Mouse (Mus musculus) heart, adult 8-10 months (tissue): ENCODE measurements around the gene Gnb4. TPM values are rescaled to one million over a fixed set of nuclear protein-coding genes. Genes with fewer than 3 reads are reported as not detected.
A peak's percentile ranks its signal among the peaks of the same experiment; 100 is the strongest.

Source experiments
- DNase-seq: peaks from one replicate; pipeline ENCODE4 v3.0.0; 2022; ENCODE audit warnings: low spot score
- total RNA-seq, 4 experiments: library from RNA; stranded (reverse); gene quantifications; 2 replicates each; pipeline ENCODE4 v1.2.4; 2022

The Gnb4 gene
- 10 to 100 TPM in 2 of 4 experiments, 1 to 10 TPM in 2; 6.9 to 14.1 (median 10.9) TPM for total RNA-seq

DNA sequence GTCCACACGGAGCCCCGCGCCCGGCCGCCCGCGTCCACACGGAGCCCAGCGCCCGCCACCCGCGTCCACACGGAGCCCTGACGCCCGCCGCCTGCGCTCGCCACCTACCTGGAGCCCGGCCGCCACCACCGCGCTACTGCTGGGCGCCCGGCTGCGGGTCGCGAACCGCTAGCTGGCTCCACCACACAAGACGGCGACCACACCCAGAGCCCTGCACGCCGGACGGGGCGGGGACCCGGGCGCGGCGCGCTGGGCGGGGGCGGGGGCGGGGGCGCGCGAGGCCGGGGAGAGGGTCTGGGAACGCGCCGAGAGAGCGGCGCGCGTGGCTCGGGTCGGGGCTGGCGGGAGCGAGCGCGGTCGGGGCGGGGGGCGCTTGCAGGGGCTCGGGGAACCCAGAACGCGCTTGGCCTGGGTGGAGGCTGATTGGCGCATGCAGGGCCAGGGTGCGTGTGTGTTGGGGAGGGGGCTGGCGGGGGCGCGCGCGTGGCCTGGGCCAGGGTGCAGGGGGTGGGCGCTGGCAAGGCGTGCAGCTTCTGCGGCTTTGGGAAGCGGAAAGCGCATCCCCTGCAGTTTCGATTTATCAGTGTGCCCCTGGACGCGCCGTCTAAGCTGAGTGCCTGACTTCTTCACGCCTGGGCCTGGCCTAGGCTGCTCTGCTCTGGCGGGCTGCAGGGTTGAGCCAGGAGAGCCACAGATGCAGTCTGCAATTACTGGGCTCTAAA, at the start of gene Gnb4:
Gnb4 (minus strand) TSS at position 255 of the 722 bp plus-strand sequence.
- DNase-seq = no peak

DNA sequence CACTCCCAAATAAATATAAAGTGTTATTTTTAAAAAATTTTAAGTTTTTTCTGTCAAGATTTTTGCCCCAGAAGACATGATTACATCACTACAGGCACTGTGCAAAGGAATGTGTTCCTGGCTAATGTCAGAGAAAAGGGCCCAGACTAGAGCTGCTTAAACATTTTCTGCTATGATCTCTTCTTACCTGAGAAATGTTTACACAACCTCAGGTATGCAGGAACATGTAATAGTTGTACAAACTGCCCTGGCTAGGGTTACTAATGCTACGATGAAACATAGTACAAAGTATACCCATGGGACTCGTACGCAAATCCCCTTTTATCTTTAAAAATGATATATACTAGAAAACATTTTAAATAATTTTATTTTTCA, 45.2 kb upstream of the Gnb4 start:
- DNase-seq = no peak

DNA sequence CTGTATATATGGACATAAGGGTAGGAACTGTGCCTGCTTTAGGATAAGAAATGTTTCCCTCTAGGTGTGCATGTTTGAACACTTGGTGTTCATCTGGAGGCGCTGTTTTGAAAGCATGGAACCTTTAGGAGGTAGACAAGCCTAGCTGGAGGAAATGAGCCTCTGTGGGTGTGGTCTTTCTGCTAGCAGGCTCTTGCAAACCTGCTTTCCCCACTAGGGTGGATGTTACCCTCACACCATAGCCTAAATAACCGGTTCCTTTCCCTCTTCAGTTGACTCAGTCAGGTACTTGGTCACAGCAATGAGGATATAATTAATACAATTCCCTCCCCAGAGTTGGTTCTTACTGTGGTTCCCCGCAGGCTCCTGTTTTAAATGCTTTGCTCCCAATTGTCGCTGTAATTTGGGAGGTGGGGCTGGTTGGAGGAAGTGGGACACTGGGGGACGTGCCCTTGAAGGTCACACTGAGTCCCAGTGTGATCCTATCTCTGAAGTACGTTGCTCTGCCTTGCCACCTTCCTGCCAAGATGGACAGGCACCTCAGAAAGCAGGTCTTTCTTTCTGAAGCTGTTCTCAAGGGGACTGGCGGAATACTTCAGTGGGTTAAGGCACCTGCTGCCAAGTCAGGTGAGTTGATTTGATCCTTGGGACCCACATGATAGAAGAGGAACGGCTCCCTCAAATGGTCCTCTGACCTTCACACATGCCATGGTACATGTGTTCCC, 44.6 kb upstream of the Gnb4 start:
- DNase-seq = no peak

DNA sequence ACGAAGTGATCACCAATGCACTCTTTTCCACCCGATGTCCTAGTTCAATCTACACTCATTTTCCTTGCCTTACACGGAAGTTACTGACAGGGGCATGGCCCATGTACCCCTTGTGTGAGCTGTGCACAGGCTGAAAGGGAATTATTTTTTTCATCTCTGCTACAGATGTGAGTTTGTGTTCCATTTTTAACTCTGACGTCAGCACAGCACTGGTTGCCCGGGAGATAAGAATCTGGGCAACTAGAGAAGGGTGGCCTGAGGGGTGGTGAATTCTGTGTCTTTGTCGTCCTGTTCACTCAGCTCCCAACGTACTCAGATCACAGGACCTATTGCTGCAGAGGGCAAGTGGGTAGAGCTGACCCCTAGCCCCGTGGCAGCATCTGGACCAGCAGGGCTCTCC, 43.9 kb upstream of the Gnb4 start:
- DNase-seq = no peak

DNA sequence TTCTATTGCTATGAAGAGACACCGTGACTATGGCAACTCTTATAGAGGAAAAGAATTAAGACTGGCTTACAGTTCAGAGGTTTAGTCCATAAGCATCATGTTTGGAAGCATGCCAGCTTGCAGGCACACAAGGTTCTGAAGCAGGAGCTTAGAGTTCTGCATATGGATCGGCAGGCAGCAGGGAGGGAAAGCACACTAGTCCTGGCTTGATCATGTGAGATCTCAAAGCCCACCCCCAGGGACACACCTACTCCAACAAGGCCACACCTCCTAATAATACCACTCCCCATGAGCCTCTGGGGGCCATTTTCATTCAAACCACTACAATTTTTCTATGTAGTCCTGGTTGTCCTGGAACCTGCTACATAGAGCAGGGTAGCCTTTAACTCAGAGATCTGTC, 43.1 kb upstream of the Gnb4 start:
- DNase-seq = no peak

DNA sequence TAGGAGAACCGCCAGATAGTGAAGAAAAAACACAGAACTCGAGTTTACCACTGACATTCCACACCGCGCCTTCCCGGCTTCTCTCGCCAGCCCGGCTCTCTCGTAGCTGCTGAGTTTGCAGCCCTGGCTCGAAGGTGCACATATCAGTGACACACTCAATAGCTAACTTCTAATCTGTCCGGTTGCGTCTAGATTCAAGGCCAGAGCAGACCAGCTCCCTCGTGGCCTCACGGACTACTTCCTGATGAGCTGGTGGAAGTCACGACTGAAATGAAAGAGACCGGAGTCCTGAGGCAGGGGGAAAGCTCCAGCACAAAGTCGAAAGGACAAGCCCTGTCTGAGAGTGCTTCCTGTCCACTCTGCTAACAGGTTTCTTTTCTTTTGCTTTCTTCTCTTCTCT, 42.4 kb upstream of the Gnb4 start:
- no peak for DNase-seq

DNA sequence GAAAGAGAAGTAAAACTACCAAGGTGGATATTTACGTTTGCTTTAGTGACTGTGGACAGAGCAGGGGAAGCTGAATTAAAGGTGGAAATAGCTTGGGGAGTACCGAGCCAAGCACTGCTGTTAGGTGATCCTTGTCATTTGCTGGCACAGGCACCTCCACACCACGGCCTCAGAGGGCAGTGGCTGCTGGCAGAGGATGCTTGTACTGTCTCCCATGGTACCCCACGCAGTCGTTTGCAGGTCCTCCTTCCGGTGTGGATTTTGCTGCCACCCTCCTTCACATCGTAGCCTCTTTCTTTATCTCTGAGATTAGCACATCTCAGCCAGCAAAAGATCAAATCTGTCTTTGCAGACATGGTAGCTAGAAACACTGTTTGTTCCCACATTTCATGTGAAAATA, 42.0 kb upstream of the Gnb4 start:
- no peak for DNase-seq

DNA sequence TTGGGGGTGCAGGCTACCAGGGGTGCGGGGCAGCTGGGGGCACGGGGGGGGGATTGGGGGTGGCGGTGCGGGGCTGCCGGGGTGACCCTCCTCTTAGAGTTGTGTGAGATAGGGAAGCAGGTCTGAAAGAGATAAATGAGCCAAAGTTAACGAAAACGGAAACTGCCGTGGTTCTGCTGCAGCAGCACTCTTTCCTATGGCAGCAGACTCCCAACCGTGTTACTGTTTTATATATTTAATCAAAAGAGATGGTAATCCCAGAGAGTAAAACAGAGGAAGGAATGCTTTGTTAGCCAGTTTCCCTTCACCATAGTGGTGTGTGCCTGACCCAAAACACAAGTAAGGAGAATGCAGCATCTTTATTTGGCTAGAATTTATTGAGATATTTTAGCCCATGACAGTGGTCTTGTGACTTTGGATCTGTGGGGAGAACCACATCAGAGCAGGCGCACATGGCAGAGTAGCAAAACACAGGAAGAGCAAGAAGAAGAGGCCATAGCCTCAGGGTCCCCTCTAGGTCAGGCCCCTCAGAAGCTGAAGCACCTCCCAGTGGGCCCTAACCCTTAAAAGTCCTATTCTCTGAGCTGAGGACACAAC, 40.1 kb upstream of the Gnb4 start:
- DNase-seq = no peak

DNA sequence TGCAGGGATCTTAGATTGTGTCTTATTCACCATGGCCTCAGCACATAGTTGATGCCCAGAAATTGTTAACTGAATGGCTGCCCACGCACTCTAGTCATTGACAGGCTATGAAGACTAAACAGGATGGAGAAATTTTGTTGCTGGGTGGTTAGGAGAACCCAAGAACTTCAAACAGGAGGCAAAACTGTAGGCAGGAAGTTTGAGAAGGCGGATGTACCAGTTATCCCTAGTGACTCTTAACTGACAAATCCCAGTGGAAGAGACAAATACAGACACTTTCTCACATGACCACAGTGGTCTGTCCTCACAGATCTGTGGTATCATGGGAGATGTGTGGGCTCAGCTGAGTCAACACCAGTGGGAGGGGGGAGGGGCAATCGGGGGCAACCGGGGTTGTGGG, 39.6 kb upstream of the Gnb4 start:
- peak; percentile 26 for DNase-seq

DNA sequence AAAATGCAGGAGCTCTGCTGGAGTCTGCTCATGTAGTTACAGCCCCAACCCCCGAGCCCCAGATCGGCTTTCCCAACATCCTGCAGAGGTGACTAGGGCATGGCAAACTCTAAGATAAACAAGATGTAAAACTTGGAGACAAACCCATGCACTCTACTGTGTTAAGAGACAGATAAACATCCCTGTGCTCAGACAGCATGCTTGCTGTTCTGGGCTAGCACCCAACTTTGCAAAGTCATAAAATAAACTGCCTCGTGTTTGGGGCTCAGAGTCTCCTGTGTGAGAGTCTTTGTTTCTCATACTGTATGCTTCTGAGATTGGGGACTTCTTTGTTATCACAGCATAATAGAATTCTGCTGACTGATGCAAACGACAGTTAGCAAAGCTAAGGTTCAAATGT, 36.4 kb upstream of the Gnb4 start:
- DNase-seq = no peak

DNA sequence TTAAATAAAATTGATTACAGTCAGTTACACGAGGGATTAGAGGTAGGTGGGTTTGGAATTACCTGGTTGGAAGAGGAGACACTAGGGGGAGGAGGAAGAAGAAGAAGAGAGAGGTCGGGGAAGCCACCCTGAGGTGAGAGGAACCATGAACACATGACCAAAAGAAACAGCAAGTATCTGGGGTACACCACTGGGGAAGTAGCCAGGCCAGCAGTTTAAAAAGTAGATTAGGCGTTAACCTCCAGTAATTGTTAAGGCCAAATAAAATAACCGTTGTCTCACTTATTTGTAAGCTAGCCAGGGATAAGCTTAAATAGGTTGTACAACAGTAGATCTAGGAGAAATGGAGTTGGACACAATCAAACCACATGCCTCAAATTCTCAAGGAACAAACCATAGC, 32.9 kb upstream of the Gnb4 start:
- no peak for DNase-seq

DNA sequence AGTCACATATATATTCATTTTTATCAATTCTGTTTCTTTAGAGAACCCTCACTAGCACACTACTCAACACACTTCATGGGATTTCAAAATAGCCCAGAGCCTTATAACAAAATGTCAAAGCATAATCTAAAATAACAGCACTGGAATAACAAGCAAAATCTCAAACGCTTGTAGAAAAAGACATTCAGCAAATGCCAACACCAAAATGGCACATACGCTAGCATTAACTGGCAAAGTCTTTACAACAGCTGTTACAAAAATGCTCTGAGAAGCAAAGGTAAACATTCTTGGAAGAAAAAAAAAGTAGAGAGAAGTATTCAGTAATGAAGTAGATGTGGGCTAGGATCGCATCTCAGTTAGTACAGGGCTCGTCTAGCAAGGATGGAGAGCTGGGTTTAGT, 30.5 kb upstream of the Gnb4 start:
- DNase-seq = no peak

DNA sequence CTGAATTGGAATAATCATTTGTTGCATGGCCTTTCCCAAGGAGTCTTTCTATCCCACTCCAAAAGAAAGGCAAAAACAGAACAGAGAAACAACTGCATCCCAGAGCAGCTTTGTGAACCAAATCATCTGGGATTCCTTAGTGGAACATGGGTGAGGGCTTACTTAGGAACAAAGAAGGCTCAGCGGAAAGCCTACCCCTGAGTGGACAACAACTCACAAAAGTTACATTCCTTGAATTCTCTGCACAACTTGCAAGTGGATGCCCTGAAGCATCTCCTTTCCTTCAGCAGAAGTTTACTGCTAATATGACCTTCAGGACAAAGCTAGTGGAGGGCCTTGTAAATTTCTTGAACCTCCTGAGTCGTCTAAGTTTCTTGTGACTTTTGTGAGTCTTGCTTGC, 28.4 kb upstream of the Gnb4 start:
- no peak for DNase-seq

DNA sequence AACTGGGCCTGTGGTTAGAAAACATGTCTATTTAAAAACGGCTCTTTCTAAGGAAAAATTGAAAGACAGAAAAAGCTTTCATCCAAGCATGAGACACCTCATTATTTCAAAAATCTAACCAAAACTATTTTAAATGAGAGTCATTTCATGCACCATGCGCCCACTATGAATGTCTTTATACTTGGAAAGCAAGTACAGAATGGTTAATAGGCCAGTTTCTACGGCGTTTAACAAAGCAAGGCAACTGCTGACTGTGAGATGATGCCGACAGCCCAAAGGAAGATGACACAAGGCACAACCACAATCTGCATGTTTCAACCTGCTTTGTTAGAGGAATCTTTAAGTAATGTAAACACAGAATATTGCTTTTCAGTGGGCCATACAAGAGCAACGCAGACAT, 25.7 kb upstream of the Gnb4 start:
- DNase-seq = no peak

DNA sequence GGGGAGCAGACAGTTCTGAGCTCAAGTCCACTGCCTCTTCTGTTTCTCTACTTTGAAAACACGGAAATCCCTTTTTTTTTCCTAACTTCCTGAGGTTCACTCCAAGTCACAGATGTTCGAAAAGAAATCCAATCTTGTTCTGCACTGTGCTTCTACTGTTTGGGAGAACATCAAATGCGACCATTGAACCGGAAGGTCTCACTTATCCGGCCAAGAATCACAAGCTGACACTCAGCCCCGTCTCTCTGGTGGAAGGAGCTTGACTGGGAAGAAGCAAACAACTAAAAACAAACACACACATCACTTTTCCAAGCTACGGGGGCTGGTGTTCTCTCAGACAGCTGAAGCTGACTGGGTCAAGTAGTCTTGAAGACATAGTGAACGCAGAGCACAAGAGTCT, 21.9 kb upstream of the Gnb4 start:
- peak; percentile 70 for DNase-seq

DNA sequence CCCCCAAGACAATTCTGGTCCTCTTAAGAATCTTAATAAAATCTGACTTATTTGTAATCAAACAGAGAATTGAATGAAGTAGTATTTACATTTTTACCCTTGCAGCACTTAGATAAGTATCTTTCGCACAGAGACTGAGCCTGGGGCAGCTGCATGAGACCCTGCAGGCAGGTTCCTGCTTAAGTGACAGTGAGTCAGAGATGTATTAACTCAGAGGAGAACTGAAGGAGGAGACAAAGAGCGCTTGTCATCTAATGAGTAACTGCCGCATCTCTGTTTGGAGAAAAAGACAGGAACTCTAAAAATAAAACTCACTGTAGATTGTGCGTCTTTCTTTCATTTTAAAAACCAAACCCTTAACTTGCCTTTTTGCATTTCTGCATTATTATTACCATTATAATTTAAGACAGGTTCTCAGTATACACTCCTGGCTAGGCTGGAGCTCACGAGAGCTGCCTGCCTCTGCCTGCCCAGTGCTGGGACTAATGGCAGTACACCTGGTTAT, 16.4 kb upstream of the Gnb4 start:
- DNase-seq = no peak

DNA sequence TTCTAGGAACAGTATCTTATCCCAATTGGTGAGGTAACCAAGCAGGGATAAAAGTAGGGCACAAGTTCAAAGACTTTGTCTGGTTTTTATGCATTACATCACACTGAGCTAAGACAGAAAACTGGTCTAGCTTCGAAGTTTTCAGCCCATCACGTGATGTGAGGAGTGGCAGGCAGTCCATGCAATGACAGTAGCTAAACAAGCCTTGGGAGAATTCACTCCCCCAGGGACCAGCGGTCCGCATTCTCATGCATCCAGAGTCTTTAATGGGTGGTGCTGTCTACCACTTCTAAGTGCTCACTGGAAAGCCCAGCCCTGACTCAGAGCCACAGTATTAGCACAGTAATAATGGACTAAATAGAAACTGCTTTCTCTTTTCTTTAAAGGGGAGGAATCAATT, 13.8 kb upstream of the Gnb4 start:
- no peak for DNase-seq

DNA sequence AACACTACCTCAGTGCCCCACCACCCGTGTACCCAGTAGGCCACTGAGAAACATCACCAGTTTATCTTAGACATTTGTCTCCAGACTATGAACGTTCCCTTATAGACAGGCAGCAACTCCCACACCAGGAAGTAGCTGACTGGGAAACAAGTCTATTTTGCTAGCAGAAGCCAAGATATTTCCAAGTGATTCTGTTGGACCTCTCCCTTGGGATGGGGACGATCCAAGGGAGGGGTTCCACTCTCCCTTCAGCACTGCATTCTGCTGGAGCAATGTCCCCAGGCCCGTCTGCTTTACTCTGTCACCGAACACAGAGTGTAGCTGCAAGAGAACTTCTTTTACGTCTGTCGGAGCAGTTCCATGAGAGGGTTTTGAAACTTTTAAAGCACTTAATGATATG, 11.8 kb upstream of the Gnb4 start:
- DNase-seq = no peak

DNA sequence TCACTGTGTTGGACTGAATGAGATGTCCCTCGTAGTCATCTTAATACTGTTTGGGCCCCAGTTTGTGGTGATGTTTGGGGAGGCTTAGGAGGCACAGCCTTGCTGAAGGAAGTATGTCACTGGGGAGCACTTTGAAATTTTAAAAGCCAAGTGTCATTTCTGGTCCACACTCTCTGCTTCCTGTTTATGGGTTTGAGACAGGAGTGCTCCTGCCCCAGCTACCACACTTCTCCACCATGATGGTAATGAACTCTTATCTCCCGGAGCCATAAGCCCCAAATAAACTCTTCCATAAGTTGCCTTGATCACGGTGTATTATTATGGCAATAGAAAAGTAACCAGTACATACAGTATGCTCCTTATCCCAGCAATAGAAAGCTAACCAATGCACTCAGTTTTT, 5.7 kb upstream of the Gnb4 start:
- no peak for DNase-seq

DNA sequence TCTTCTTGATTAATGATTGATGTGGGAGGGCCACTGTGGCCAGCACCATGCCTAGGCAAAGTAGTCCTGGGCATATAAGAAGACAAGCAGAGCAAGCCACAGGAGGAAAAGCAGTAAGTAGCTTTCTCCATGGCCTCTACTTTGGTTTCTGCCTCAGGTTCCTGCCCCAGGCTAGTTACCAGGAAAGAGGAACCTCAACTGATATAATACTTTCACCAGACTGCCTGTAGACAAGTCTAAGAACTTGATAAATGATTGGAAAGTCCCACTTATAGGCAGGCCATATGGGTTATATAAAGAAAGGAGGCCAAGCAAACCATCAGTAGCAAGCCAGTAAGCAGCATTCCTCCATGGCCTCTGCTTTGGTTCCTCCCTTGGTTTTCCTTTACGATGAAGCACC, 5.3 kb upstream of the Gnb4 start:
- DNase-seq = no peak

DNA sequence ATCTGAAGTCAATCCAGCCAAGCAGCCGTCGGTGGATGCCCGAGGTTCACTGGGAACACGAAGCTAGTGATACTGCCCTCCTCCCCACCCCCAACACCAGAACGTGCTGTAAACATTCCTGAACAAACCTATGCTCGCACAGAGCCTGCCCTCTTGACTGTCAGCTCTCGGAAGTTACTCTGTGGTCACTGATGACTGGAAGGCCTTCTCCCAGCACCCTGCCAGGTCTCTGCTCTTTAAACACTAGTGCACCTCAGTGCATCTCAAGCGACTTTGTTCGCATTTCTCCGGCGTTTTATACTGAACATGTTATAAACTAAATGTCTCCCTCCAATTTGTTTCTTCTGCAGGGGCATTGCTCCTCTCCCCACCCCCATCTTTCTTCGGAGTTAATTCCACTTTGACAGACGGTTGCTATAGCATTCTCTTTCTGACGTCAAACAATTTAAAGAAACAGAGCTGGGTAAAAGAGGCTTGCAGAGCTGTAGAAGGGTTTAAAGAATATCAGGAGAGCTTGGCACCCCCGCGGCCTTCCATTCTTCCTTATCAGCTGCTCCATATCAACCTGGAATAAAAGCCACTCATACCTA, 763 bp upstream of the Gnb4 start:
- no peak for DNase-seq

DNA sequence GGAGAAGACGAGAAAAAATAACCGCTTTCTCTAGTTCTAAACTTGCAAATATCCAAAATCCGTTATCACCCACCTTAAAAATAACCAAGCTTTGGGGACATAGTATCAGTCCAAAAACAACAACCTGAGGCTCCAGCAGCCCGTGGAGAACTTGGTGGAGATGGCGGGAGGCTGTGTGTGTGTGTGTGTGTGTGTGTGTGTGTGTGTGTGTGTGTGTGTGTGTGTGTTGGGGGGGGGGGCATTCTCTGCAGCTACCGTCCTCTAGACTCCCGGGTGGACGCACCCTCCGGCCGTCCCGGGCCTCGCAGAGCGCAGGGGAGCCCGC, 417 bp downstream of the Gnb4 start:
- DNase-seq = no peak

DNA sequence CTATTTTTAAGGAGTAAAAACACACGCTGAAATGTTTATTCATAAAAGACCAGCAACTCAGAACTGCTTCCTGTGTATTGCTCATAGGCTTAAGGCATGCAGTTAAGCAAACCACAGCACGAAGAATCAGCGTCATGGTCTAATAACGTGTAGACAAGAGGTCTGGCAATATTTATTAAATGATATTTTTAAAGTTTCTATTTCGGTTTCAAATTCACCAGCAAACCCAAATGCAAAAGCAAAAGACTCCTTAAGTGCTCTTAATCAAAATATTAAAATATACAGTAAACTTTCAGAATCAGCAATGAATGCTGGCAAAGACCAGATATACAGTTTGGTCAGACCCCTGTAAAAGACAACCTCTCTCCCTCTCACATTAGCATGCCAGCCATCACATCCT, 1.0 kb downstream of the Gnb4 start:
- DNase-seq = no peak
